Mouse (Mus musculus) duodenum, adult 2 months (tissue): ENCODE measurements around the gene Gm21767. TPM values are rescaled to one million over a fixed set of nuclear protein-coding genes. Genes with fewer than 3 reads are reported as not detected.

Experiments used
- polyA plus RNA-seq: library from polyadenylated mRNA; depleted of rRNA; stranded (reverse); fragments of >200 nt; gene quantifications from 2 replicates; pipeline ENCODE4 v1.2.3, GENCODE M21; 2012; ENCODE audit warnings: low replicate concordance; rRNA removed

Gene Gm21767
- not detected in 2 replicates for polyA plus RNA-seq

DNA sequence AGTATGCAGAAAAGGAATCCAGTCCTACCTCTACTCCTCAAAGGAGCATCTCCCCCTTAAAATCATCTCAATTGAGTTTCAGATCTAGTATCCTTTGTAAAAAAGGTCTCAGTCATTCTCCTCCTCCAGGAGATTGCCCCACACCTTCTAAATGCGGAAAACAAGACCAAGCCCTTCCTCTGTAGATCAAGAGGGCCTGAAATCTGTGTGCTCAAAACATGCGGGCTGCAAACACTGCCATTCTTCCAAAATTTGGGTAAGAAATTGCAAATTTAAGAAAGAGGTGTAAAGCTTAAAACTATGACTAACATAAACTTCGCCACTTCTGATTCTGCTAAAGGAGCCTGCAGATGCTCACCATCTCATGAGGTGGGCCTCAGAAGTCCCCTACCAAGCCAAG, at the start of gene Gm21767:
TSS of gene Gm21767 (plus strand) at position 301 of the 400 bp plus-strand sequence.

